Comparison of ENCODE assay signal across 26 mouse cellular contexts in genomic region chr9:58811171-58811570, GRCm38 (mm10). TPM values are rescaled to one million over a fixed set of nuclear protein-coding genes. Genes with fewer than 3 reads are reported as not detected.
A peak's percentile ranks its signal among the peaks of the same experiment; 100 is the strongest.
DNase-seq lines count a peak whose midpoint lies in the region; ATAC-seq and TF ChIP-seq lines count a peak whose summit lies in the region.
"Had no signal": no experiment of that assay in that cellular context is flagged by ENCODE, and none has a peak within 500 bp of the region (broad histone marks: within the 10 kb centered on the region; RNA-seq: fewer than 3 reads in every experiment).

No protein-coding gene starts in this region.

- no peak for DNase-seq in heart, postnatal 25 days (ENCODE audit: low spot score)
- DNase-seq in brain, embryonic 14.5 days (ENCODE audit: low read depth) = peak; percentile 62
- no peak for DNase-seq in stomach, postnatal 0 days (ENCODE audit: low spot score)
- no peak for DNase-seq in MN1 (ENCODE audit: low spot score)
- DNase-seq in lung, postnatal 36 days = no peak
- DNase-seq: adrenal gland, adult 8-10 months; cerebellum, adult 8-10 months; cerebellum, postnatal 36 days; gastrocnemius, postnatal 25 days; heart, adult 18-20 months; heart, postnatal 4 days; kidney, adult 9 months; kidney, postnatal 14 days; lung, adult 18-20 months; lung, postnatal 10 days; thymus, adult 2 months had no signal

- no peak overlapping the region for H3K4me2 ChIP-seq in heart, embryonic 12.5 days
- H3K4me2 ChIP-seq in midbrain, embryonic 15.5 days = no peak overlapping the region
- H3K4me2 ChIP-seq in stomach, postnatal 0 days (replicated peaks; ENCODE audit: low read depth) = no peak overlapping the region
- H3K4me2 ChIP-seq: heart, embryonic 15.5 days; hindbrain, embryonic 15.5 days; intestine, embryonic 15.5 days; limb, embryonic 12.5 days; liver, embryonic 12.5 days; neural tube, embryonic 12.5 days had no signal

- no peak for TF ChIP-seq EP300 in stomach, postnatal 0 days (optimal IDR thresholded peaks at IDR 0.05)

- H3K4me1 ChIP-seq in heart, embryonic 12.5 days (replicated peaks) = peaks cover 81% of the 10 kb centered on the region
- H3K4me1 ChIP-seq in midbrain, embryonic 15.5 days = peaks cover 2% of the 10 kb centered on the region; the same call in 1 of the 2 replicates
- no peaks in the 10 kb centered on the region for H3K4me1 ChIP-seq in stomach, postnatal 0 days (replicated peaks; ENCODE audit: control insufficient read depth, insufficient read depth)
- H3K4me1 ChIP-seq: liver, embryonic 12.5 days had no signal

- no peak overlapping the region for H3K4me3 ChIP-seq in heart, embryonic 12.5 days
- H3K4me3 ChIP-seq in midbrain, embryonic 15.5 days = no peak overlapping the region
- H3K4me3 ChIP-seq in stomach, postnatal 0 days (ENCODE audit: low read depth, low read length) = no peak overlapping the region
- H3K4me3 ChIP-seq: forebrain, embryonic 10.5 days; heart, embryonic 15.5 days; hindbrain, embryonic 15.5 days; intestine, embryonic 15.5 days; limb, embryonic 12.5 days; liver, embryonic 12.5 days; neural tube, embryonic 12.5 days had no signal

- no peaks in the 10 kb centered on the region for H3K9me3 ChIP-seq in heart, embryonic 12.5 days (replicated peaks)
- H3K9me3 ChIP-seq in midbrain, embryonic 15.5 days = no peaks in the 10 kb centered on the region
- H3K9me3 ChIP-seq in stomach, postnatal 0 days (ENCODE audit: control insufficient read depth, low read length) = no peaks in the 10 kb centered on the region
- H3K9me3 ChIP-seq: forebrain, embryonic 10.5 days; heart, embryonic 15.5 days; hindbrain, embryonic 15.5 days; intestine, embryonic 15.5 days; limb, embryonic 12.5 days; liver, embryonic 12.5 days; neural tube, embryonic 12.5 days had no signal

- TF ChIP-seq CTCF in brain, embryonic 14.5 days (IDR thresholded peaks at IDR 0.05; ENCODE audit: borderline replicate concordance, extremely low read depth, insufficient read depth, insufficient read length) = no peak
- no peak for TF ChIP-seq CTCF in stomach, postnatal 0 days (IDR thresholded peaks at IDR 0.05; ENCODE audit: low read depth)

- TF ChIP-seq POLR2A in brain, embryonic 14.5 days (IDR thresholded peaks at IDR 0.05; ENCODE audit: borderline replicate concordance, extremely low read depth, insufficient read depth, insufficient read length, poor library complexity, severe bottlenecking) = no peak

- 40% methylated on average over 3 of the region's 3 CpGs for WGBS in heart, embryonic 12.5 days
- WGBS in midbrain, embryonic 15.5 days = 16% methylated on average over 3 of the region's 3 CpGs
- 20% methylated on average over 3 of the region's 3 CpGs for WGBS in stomach, postnatal 0 days

- intact Hi-C loops in heart, postnatal 25 days (cut with DNase I) = no loop called here

- no peak overlapping the region for H3K9ac ChIP-seq in heart, embryonic 12.5 days
- H3K9ac ChIP-seq in midbrain, embryonic 15.5 days = no peak overlapping the region
- H3K9ac ChIP-seq in stomach, postnatal 0 days (ENCODE audit: low read length) = no peak overlapping the region
- H3K9ac ChIP-seq: heart, embryonic 15.5 days; hindbrain, embryonic 15.5 days; intestine, embryonic 15.5 days; limb, embryonic 12.5 days; liver, embryonic 12.5 days; neural tube, embryonic 12.5 days had no signal

- H3K36me3 ChIP-seq in heart, embryonic 12.5 days = no peaks in the 10 kb centered on the region
- no peaks in the 10 kb centered on the region for H3K36me3 ChIP-seq in midbrain, embryonic 15.5 days (replicated peaks)
- H3K36me3 ChIP-seq in stomach, postnatal 0 days (ENCODE audit: control insufficient read depth, insufficient read depth, low read length) = no peaks in the 10 kb centered on the region
- H3K36me3 ChIP-seq: forebrain, embryonic 10.5 days; heart, embryonic 15.5 days; hindbrain, embryonic 15.5 days; intestine, embryonic 15.5 days; limb, embryonic 12.5 days; liver, embryonic 12.5 days; neural tube, embryonic 12.5 days had no signal

- no peaks in the 10 kb centered on the region for H3K27me3 ChIP-seq in heart, embryonic 12.5 days (replicated peaks)
- no peaks in the 10 kb centered on the region for H3K27me3 ChIP-seq in midbrain, embryonic 15.5 days (replicated peaks)
- no peaks in the 10 kb centered on the region for H3K27me3 ChIP-seq in stomach, postnatal 0 days (ENCODE audit: control insufficient read depth, insufficient read depth, low read length)
- H3K27me3 ChIP-seq: hindbrain, embryonic 15.5 days; intestine, embryonic 15.5 days; neural tube, embryonic 12.5 days had no signal

- no peak for ATAC-seq in heart, embryonic 12.5 days (ENCODE audit: insufficient number of reproducible peaks, low FRiP score)
- ATAC-seq in midbrain, embryonic 15.5 days (replicated peaks) = peak; percentile 48; the same call in 1 of the 2 replicates
- 0 out of 2 replicates have a peak, but pooled peaks have one; percentile 26 for ATAC-seq in stomach, postnatal 0 days (ENCODE audit: low FRiP score, low TSS enrichment)
- ATAC-seq: intestine, embryonic 15.5 days; liver, embryonic 12.5 days had no signal

- H3K27ac ChIP-seq in heart, embryonic 12.5 days (ENCODE audit: poor library complexity, severe bottlenecking) = peak overlapping the region; percentile 0; the same call in 1 of the 2 replicates
- H3K27ac ChIP-seq in midbrain, embryonic 15.5 days = no peak overlapping the region
- H3K27ac ChIP-seq in stomach, postnatal 0 days (replicated peaks) = no peak overlapping the region
- H3K27ac ChIP-seq: forebrain, embryonic 10.5 days; heart, embryonic 15.5 days; hindbrain, embryonic 15.5 days; intestine, embryonic 15.5 days; limb, embryonic 12.5 days; liver, embryonic 12.5 days; neural tube, embryonic 12.5 days had no signal

RNA-seq across cellular contexts. Expression of gene Hcn4, which starts 12.0 kb away (rescaled TPM):
- polyA plus RNA-seq in heart, embryonic 12.5 days (2016; fragmentation: Nextera tagmentation; extraction: Ambion mirVana) = 2.3 and 2.5 TPM in 2 replicates
- total RNA-seq in heart, postnatal 25 days (2021) = 1 to 10 TPM; 6.5 to 7.0 TPM
- polyA plus RNA-seq in brain, embryonic 14.5 days (2012; rRNA removed) = 8.5 and 20.3 TPM in 2 replicates
- polyA plus RNA-seq in midbrain, embryonic 15.5 days (2015; fragmentation: Nextera tagmentation; extraction: Ambion mirVana) = 4.7 and 5.1 TPM in 2 replicates
- polyA plus RNA-seq in stomach, postnatal 0 days (2015; fragmentation: Nextera tagmentation; extraction: Ambion mirVana) = 0.05 and 0.12 TPM in 2 replicates
- total RNA-seq: megakaryocyte, adult 5-6 weeks had no signal
